Mouse (Mus musculus) gonadal fat pad, adult 2 months (tissue): ENCODE measurements around the gene Dgkg. TPM values are rescaled to one million over a fixed set of nuclear protein-coding genes. Genes with fewer than 3 reads are reported as not detected.

Experiments
- DNase-seq: peaks from one replicate; pipeline ENCODE4 v3.0.0-alpha.2; 2012; ENCODE audit warnings: low read depth
- polyA plus RNA-seq: library from polyadenylated mRNA; depleted of rRNA; stranded (reverse); fragments of >200 nt; gene quantifications from 2 replicates; pipeline ENCODE4 v1.2.3, GENCODE M21; 2012

Dgkg gene
- polyA plus RNA-seq, 1 experiment: 2.4 TPM

DNA sequence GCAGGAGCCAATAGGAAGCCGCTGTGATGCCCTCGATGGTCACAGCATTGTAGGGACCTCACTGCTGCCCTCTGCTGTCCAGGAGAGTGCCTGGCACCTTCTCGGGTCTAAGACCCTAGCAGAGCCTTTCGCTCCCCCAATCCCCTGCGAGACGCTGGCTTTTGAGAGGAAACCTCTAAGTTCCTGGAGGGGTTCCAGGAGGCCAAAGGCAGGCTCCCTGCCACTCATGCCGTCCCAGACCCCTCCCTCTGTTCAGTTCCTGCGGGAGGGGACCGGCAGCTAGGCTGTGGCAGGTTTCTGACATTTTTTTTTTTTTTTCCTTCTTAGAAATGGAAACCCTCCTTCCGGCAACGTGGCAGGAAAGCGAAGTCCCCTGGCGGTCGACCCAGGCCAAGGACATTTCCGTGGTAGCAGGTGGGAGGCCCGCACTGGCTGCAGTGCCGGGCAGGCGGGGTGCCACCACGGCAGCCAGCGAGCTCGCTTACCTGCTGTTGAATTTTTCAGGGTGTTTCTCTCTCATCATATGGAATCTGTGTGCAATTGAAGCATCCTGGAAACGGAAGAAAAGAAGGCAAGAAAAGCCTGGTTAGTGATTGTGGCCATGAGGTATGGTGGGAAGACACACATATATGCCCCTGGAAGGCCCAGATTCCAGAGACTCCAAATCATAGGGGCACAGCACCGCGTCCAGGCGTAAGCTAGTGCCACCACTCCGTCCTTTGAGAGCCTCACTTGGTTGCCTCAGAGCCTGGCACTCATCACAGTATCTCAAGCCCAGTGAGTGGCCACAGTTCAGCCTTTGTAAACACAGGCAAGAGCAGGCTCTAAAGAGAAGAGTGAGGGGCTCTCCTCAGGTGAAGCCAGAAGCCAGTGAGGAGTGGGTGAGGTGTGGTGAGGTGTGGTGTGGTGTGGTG, 108.6 kb downstream of the Dgkg start:
- DNase-seq: no peak

DNA sequence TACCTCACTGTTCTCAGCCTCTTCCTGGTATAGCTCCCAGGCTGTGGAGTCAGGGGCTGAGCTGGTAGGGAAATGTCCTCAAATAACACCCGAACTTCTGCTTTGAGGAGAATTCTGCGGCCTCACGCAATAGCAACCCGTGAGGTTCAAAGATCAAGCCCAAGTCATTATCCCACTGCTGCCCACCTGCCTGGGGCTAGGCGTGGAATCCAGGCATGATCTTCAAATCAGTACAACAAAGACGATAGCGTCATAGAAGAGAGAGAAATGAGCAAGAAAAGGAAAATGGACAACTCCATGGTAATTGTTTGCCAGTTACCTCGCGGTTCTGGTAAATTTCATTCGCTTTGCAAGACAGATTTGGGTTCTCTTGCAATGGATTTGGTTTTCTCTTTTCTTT, 109.3 kb downstream of the Dgkg start:
- no peak for DNase-seq

- DNase-seq: no peak
Observed at GRCm38 (mm10) chr16:22545799-22546198, 111.2 kb downstream of the Dgkg start.

DNA sequence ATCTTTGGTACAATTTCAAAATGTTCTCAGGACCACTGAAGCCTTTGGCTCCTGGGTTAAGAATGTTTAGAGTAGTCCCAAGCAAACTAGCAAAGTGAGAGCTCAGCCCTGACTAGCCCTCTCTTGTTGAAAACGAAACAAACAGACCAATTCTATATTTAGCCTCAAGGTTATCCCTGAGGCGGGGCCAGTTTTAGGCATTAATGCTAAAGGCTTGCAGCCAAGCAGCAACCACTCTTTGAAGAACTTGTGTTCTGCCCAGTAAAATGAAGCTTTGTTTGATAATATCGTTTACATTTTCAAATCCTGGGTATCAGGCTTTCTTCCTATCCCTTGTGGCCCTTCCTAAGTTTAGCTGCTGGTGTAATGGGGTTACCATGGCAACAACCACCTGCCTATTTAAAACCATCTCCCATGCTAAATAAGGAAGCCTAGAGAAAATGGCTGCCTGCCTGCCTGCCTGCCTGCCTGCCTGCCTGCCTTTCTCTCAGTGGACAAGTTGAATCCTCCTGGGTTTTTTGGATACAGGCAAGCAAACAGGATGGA, 111.9 kb downstream of the Dgkg start:
- DNase-seq: no peak

GRCm38 (mm10) chr16:22542691-22543141, 114.3 kb downstream of the Dgkg start:
- no peak for DNase-seq

DNA sequence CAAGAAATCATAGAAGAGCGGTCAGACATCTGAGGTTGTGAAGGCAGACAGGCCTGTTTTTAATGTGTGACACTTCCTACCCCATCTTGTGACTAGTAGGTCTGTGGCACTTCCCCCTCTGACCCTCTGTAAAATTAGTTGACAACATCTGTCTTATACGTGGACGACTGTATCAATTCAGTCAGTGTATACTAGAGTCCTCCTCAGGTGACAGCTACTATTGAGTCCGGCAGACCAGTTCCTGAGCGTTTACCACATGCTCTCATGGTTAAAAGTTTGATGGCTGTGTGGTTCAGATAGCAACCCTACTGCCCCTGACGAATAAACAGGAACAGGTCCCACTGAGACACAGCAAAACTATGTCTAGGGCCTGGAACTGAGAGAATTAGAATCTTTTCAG, 117.7 kb downstream of the Dgkg start:
- DNase-seq: no peak

- no peak for DNase-seq
Observed at GRCm38 (mm10) chr16:22536581-22537160, 120.3 kb downstream of the Dgkg start.

GRCm38 (mm10) chr16:22533087-22533486, 123.9 kb downstream of the Dgkg start:
- no peak for DNase-seq

DNA sequence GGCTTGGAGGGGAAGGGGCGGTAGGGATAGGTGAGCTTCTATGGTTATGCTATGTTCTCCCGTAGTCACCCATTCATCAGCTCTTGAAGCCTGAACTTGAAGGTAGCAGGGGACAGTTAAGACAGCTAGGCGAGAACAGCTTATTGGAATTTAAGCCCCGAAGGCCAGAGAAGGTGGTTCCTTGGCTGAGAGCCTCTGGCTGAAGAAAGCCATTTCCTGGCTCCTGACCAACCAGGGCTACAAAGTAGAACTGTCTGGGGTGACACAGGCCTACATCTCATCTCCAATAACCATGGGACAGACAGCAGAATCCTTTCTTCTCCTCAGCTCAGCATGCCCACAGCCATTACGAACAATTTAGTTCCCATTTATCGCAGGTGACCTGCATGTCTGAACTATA, 125.2 kb downstream of the Dgkg start:
- DNase-seq: no peak

- no peak for DNase-seq
Observed at GRCm38 (mm10) chr16:22531041-22531440, 126.0 kb downstream of the Dgkg start.

DNA sequence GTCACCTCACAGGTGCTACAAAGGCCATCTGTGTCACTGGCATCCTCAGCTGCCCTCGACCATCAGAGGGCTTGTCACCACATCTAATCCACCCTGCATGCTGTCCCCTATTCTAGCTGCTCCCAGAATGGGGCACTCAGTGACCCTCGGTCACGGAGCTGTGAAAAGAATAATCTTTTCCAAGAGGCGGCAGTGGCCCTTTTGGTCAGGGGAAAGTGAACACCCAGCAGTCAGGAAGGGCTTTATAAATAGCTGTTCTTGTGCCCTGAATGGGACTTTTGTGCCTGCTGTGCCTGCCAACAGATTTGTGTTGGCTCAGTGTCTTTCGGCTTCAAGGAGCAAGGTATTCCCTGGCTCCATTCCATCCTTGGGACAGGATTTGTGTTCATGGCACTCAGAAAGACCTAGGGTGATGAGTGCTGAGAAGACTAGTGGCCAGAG, 129.5 kb downstream of the Dgkg start:
- no peak for DNase-seq

DNA sequence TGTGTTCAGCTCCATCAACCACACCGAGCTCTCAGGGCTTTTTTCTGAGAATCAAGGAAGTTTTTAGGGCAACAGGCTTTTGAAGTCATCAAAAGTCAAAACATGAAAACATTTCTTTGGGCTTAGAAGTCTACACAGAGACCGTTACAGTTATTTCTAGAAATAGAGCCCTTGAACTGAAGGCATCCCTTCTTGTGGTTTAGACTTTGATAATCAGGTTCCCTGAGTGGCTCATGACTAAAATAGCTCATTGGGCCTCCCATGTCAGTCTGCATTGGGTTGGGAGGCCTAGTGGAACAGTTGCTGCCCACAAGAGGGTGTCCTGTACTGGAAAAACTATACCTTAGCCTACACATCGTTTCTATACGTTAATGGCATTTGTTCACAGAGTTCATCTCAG, 130.6 kb downstream of the Dgkg start:
- DNase-seq: no peak

- no peak for DNase-seq
Observed at GRCm38 (mm10) chr16:22517431-22518384, 139.3 kb downstream of the Dgkg start.

- DNase-seq: no peak
Observed at GRCm38 (mm10) chr16:22515476-22515875, 141.5 kb downstream of the Dgkg start.

DNA sequence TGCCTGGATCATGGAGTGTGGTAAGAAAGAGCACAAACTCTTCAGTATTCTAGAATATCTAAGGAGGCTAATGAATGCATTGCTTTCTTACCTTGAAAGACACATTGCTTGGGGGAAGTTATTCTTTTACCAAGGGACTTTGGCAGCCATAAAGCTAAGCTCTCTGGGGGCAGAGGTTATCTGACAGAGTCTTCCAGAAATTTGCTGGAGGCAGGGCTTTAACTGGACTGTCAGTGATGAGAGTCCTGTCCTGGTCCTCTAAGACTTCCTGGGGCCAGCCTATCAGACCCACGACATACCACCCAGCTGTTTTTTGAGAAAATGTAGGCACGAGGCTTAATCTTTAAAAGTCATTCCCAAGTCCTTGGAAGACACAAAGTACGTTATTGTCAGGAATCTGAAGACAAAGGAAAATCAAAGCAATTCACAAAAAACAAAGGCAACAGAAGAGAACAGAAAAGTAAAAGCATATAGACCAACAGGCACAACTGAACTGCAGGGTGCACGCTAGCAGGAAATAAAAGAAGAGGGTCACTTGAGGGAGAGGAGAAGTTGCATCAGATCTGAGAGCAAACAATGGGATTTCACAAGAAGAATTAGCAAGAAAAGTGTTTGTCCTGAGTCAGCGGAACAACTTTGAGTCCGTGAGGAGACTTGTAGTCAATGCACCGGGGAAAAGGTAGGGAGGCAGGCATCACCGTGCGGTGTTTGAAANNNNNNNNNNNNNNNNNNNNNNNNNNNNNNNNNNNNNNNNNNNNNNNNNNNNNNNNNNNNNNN, 146.0 kb downstream of the Dgkg start:
- DNase-seq: no peak

GRCm38 (mm10) chr16:22508936-22509563, 148.0 kb downstream of the Dgkg start:
- no peak for DNase-seq

DNA sequence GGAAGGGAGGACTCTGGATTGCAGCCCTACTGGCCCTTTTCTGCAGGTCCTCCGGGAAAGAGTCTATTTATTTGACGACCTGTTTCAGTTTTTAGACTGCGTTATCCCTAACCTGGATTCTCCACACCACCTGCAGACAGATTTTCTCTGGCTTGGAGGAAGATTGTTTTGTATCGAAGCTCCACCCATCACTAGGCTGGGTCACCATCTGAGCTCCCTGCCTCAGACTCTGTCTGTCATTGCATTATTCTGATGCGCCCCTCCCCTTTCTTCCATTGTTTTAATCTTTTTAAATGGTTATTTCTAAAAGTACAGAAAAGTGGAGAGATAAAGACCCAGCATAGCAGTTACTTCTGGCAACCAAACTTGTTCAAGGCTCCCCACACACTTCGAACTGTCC, 151.4 kb downstream of the Dgkg start:
- DNase-seq: no peak

- no peak for DNase-seq
Observed at GRCm38 (mm10) chr16:22504851-22505250, 152.2 kb downstream of the Dgkg start.

GRCm38 (mm10) chr16:22504049-22504448, 153.0 kb downstream of the Dgkg start:
- DNase-seq: no peak

DNA sequence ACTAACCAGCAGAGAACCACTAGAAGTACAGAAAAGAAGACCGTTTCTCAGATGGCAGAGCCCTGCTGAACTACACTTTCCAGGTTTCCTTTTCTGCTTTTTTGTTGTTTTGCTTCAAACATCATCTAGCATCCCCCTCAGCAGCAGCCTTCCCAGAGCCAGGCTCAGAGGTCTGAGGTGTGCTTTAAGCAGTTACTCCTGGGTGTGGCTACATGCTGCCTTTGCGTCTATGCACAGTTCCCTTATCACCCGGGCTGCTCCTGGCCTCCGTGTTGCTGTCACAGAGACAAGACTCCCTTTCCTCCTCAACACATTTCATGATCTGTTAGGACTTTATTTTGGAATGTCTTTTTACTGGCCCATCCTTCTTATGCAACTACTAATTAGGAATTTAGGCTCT, 153.6 kb downstream of the Dgkg start:
- DNase-seq: no peak
